Mouse (Mus musculus) liver, embryonic 16.5 days (tissue): ENCODE data around the gene 9930022D16Rik. TPM values are rescaled to one million over a fixed set of nuclear protein-coding genes. Genes with fewer than 3 reads are reported as not detected.

ENCODE experiments used
- microRNA-seq: library from miRNA; unstranded; fragments of <30 nt; microRNA quantifications from one replicate; pipeline ENCODE4, GENCODE M21; 2016
- polyA plus RNA-seq: library from polyadenylated mRNA; unstranded; fragments of >200 nt; fragmentation: Nextera tagmentation; extraction: Ambion mirVana; gene quantifications from 2 replicates; pipeline ENCODE4 v1.2.1, GENCODE M21; 2015

9930022D16Rik gene
- polyA plus RNA-seq, 1 experiment from 2014 or later, result not detected

Small RNA genes within 50 kb of the gene (microRNA-seq; reads per million reads assigned to microRNA genes)
- not detected for gene Gm25540

Other genes starting within 250 kb of the 9930022D16Rik start
- 0.02 and 0.13 TPM in 2 replicates for gene Rgs9, start 115.8 kb upstream of the 9930022D16Rik start, polyA plus RNA-seq
- gene Gna13, start 51.1 kb upstream of the 9930022D16Rik start, polyA plus RNA-seq, result 14.1 and 15.6 TPM in 2 replicates
- gene Amz2, start 12.0 kb downstream of the 9930022D16Rik start, polyA plus RNA-seq, result 10.1 and 11.4 TPM in 2 replicates
- 3.2 and 3.8 TPM in 2 replicates for gene Arsg, start 59.5 kb downstream of the 9930022D16Rik start, polyA plus RNA-seq
- gene Slc16a6, start 59.7 kb downstream of the 9930022D16Rik start, polyA plus RNA-seq, result 32.0 and 33.4 TPM in 2 replicates
- 23.6 and 24.0 TPM in 2 replicates for gene Wipi1, start 198.1 kb downstream of the 9930022D16Rik start, polyA plus RNA-seq
- 109 and 112 TPM in 2 replicates for gene Prkar1a, start 235.5 kb downstream of the 9930022D16Rik start, polyA plus RNA-seq